Mouse (Mus musculus): Measurements from ENCODE around the gene Irgm1.
"Not testable (repeated sequence)": the region's sequence is repeated elsewhere in the genome, so short reads cannot be mapped to it uniquely, and the experiment has no call there.

DNA sequence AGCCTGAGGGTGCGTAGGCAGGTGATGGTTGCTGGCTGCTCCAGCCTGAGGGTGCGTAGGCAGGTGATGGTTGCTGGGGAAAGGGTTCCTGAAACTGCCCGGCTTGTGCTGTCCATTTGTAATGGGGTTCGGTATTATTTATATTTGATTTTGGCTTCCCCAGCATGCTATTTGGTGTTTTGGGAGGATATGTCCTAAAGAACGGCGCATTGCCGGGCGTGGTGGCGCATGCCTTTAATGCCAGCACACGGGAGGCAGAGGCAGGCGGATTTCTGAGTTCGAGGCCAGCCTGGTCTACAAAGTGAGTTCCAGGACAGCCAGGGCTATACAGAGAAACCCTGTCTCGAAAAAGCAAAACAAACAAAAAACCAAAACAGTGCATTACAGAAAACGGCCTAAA, 50.2 kb downstream of the Irgm1 start:
- TF ChIP-seq CTCF (IDR thresholded peaks at IDR 0.05; ENCODE audit: borderline replicate concordance, extremely low read depth, insufficient read depth, insufficient read length); POLR2A (IDR thresholded peaks at IDR 0.05; ENCODE audit: borderline replicate concordance, extremely low read depth, insufficient read depth, insufficient read length, poor library complexity, severe bottlenecking): not testable (repeated sequence)
